Mouse (Mus musculus): ENCODE results near the gene Farsa.

DNA sequence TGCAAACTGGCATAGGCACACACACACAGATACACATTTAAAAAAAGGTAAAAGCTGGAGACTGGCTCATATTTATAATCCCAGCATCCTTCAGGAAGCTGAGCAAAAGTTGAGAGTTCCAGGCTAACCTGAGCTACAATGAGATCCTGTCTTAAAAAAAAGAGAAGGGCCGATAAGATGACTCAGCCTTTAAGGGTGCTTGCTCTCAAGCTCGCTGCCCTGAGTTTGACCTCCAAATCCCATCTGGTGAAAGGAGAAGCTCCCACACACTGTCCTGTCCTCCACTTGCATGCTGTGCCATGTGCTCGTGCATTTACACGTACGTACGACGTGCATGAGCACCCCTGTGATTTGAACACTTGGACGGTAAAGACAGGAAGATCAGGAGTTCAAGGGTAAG is 50.7 kb downstream of the Farsa start:
- no peak for TF ChIP-seq POLR2A (IDR thresholded peaks at IDR 0.05; ENCODE audit: extremely low read depth, insufficient read depth, low read length)
- TF ChIP-seq CTCF (IDR thresholded peaks at IDR 0.05; ENCODE audit: low read depth, low read length) = no peak

Data from liver, adult 2 months (tissue).